Mouse (Mus musculus) ovary, postnatal 14 days (tissue): Measurements from ENCODE around the gene Gm28048.
A peak's percentile ranks its signal among the peaks of the same experiment; 100 is the strongest.

Experiments
- DNase-seq: peaks from one replicate; pipeline ENCODE4 v3.0.0; 2022; ENCODE audit warnings: low spot score

Gm28048 gene

DNA sequence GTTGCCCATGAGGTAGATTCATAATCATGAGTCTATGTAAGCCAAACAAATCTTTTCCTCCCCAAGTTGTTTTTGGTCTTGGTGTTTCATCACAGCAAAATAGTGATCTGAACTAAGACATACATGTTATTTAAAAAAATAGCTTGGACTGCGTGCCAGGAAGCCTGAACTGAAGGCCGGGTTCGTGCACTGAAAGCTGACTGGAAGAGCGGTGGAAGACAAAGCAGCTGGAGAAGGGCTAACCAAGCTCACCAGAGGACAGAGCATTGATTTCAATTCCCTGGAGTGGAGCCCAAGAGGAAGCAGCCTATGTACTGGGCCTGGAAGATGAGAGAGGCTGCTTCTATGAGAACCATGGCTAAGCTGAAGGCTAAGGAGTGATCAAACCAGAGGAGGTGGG, 94.9 kb downstream of the Gm28048 start:
- DNase-seq = no peak

DNA sequence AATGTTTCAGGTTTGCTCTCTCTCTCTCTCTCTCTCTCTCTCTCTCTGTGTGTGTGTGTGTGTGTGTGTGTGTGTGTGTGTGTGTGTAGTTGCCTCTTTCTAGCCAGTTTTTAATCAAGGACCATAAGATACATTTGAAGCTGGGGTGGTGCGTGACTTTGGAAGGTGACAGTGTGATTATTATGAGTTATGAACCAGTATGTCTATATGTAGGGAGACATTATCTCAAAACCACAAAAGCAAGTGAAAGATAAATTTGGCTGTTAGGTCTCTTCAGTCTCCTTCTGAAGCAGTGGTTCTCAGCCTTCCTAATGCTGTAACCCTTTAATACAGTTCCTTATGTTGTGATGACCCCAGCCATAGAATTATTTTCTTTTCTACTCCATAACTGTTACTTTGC, 96.5 kb downstream of the Gm28048 start:
- DNase-seq = no peak

DNA sequence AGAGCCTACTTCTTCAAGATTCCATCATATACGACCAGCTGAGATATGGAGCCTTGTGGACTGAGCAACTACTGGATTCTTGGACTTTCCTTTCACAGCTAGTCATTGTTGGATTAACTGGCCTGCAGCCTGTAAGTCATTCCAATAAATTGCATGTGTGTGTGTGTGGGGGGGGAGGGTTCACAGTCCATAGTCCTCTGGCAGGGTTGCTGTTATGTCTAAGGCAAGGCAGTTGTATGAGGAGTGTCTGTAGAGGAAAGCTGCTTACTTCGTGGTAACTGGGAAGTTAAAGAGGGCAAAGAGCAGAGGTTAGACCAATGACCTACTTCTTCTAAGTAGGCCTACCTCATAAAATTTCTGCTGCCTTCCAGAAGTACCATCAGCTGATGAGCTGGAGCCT, 98.2 kb downstream of the Gm28048 start:
- DNase-seq = no peak

DNA sequence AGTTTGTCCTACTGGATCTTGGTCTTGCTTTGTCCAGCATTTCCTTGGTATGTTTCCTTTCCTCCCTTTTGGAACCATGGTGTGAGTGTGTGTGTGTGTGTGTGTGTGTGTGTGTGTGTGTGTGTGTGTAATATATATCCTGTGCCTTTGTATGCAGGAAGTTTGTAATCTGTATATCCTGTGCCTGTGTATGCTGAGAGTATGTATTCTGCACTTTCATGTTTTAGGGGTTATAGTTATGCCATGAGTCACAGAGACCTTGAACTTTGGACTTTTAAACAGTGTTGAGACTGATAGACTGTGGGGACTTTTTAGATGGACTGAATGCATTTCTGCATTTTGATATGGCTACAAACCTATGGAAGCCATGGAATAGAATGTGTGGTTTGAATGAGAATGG, 99.0 kb downstream of the Gm28048 start:
- no peak for DNase-seq

DNA sequence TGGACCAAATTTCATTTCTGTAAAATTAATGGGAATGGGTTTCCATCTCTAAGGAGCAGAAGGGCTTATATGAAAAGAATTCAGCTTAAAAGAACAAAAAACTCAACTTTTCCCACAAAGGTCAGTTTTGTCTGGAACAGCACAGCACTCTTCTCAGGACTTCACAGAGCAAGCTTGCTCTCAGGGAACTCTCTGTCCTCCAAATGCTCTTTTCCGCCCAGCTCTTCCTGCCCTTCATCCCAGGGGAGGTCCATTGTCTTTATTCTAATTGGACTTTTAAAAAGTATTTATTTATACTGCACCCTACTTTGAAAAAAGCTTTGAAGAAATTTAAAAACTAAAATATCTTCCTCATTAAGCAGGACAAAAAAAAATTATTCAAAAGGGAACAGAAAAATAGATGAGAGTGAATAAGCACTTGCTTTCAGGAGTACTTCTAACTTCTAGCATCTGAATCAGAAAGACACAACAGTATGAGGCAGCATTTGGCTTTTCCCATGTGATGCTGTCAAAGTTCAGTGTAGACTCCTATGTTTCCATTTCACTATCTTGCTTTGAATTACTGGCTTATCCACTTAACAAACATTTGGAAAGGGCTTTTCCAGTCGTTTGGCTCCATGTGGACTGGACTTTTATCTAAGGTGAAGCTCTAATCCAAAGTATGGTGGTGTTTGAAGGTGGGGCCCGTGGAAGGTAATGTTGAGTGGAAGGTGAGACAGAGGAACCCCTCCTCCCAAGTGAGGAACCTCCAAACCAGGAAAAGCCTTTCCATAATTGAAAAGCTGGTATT, 101.3 kb downstream of the Gm28048 start:
- DNase-seq = no peak

DNA sequence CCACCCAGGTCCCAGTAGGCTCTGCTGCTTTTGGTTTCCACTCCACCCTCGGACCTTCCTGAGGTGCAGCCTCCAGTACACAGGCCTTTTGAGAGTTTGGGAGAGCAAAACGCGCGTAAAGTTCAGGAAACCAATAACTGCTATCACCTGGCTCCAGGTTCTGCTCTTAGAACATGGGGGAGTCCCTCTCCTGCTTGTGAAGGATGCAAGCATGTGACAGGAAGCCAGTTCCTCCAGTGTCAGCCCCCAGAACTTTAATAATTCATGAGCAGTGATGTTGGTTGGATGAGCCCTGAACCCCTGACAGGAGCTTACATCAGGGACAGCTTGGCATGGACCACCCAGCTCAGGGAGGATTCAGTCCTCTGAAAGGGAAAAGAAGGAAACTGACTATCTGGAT, 102.2 kb downstream of the Gm28048 start:
- no peak for DNase-seq

DNA sequence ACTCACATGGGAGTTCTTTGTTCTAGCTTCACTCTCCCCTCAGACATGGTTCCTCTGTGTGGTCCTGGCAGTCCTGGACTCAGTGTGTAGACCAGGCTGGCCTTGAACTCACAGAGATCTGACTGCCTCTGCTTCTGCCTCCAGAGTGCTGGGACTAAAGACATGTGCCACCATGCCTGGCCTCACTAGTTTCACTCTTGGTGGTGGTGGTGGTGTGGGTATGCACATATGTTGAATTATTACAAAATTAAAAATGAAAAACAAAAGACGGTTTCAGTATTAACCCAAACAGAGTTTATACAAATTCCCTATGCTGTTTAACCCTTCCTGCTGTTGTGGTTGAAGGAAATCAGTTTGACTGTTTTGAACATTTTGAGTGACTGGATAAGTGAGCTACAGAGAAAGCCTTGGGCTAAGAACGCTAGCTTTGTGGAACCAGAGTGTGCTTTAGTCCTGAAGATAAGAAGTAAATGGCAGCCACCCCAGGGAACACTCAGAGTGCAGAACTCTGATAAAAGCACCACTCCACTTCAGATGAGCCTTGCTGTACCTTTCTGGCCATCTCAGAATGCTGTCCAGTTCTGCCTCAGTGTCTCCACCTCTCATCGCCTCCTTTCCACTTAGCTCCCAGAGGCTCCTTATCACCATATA, 105.1 kb downstream of the Gm28048 start:
- DNase-seq = no peak

DNA sequence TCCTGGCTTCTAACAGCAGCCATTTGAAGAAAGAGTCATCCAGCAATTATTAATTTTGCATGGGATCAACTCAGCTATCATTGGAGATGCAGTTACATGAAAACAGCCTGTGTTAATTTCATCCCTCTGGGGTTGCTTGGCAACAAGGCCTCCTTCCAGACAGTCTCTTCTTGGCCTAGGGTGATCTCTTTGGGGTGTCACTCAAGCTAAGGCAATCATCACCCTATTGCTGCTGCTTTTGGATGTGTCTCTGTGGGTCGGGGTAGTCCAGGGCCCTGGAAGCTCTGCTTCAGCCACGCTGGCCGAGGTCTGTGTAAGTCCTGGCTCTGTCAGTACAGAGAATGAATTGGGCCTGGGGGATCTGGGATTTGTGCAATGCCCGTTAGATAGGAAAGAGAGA, 106.6 kb downstream of the Gm28048 start:
- no peak for DNase-seq

DNA sequence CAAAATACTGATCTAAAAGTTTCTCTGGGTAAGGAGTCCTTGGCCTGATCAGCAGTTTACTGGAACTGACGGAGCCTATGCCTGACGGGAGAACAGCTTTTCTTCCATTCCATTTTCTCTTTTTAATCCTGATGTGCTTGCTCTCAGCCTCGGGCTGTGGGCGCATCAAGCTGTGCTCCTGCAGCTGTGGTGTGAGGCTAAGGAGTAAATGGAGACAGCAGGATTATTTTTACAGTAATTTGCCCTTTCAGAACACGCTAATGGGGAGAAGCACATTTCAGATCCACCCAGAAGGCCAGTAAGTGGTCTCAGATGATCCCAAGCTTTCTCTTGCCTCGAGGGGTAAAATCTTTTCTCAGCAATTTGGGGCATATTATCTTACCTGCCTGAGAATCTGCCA, 107.1 kb downstream of the Gm28048 start:
- DNase-seq = no peak

DNA sequence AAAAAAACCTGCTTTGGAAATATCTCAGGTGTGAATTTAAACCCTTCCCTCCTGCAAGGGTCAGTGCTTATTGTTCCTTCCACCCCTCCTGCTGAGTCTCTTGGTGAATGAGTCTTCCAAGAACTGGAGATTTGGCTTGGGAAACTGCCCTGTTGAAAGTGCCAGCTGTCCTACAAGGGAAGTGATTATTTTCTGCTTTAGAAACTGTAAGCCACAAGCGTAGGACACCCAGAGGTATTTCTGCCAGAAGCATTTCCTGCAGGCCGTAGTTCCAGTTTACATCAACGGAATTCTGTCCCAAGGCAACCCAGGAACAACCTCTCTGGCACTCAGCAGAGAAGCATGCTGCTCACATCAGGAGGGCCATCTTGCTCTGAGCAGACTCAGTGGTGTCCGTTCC, 108.5 kb downstream of the Gm28048 start:
- DNase-seq = no peak

DNA sequence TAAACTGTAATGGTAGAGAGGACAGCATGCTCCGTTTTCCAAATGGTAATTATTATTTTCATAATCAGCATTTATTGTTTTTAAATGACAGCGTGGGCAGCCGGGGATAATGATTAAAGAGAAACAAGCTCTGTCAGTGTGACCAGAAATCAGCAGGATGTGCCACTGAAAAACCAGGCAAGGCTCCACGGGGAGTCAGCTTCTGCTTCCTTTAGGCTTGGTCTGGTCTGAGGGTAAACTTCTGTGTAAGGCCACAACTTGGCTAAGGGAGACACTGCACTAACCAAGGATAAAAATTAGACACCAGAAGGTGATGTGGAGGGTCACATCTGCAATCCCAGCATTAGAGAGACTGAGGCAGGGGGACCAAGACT, 109.6 kb downstream of the Gm28048 start:
- no peak for DNase-seq

DNA sequence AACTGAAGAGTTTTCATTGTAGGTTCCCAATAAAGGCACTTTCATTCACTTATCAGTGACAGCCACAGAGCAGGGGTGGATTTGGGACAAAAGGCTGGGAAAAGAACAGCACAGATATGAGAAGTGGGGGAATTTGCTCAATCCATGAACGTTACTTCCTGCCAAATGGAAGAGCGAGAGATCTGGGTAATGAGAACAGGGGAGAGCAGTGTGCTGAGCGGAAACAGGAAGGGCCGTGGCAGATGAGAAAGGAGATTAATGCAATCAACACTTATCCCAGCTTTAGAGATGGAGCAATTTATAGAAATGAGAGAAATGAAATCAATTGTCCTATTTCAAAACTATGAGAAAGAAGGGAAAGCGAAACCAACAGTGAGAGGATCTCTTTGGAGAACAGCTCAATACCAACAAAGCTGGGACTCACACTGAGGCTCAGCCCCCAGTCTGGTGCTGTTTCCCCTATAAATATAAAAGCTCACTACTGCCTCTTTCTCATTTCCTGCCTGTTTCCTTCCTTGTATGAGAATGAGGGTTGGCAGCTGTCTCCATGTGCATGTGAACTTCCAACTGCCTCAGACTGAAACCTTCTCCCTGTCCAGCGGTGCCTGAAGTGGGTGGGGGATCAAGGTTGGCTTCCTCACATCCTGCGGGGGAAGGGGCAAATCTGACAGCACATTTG, 110.1 kb downstream of the Gm28048 start:
- no peak for DNase-seq

DNA sequence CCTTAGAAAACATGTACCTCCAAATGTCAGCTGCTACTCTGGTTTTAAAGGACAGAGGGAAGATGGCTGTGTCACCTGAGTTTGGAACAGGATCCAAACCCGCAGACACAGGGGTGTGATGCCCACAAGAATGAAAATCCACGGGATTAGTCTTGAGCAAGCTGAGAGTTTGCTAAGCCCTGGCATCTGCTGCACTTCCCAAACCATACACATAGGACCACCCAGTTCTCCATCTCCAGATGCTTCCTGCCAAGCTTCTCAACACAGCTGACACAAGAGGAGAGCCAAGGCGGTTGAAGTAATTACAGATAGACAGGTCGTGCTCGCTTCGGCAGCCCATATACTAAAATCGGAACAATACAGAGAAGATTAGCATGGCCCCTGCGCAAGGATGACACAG, 113.3 kb downstream of the Gm28048 start:
- no peak for DNase-seq

DNA sequence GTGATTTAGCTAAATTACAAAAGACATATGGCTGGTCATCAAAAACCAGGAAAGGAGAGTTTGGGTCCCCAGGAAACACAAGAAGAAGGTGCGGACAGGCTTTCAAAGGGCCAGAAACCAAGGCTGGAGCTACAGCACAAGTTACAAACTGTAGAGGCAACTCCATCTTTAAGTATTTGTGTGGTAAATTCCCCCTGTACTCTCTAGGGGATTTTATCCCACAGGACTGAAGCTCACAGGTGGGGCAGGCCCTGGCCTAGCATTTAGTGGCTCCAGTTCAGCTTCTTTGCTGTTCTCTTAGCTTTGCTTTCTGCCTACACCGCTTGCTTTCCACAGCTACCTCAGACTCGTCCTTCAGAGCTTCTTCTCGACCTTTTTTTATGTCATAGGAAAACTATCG, 114.2 kb downstream of the Gm28048 start:
- no peak for DNase-seq

DNA sequence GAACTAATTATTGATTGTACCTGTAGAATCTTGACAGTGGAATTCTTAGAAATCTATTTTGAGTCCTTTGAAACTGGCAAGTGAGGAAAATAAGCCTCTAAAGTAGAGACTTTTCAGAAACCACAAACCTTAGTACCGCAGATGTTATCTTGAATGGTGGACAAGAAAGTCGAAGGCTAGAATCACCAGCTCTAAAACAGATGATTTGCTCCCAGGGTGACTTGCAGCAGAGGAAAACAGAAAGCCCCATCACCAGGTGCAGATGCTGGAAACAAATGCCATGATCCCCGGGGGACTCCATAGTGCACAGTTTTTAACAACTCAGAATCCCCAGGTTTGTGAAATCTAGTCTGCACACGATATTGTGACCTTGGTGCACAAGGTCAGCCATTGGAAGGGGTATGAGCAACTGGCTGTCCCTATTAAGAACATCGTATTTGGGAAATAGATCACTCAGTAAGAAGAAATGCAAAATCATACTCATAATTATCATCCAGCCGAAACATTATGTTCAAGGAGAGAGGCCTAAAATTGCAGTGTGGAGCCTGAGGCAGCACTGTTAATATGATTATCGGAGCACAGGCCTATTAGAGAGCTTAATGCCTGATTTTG, 116.1 kb downstream of the Gm28048 start:
- DNase-seq = no peak

DNA sequence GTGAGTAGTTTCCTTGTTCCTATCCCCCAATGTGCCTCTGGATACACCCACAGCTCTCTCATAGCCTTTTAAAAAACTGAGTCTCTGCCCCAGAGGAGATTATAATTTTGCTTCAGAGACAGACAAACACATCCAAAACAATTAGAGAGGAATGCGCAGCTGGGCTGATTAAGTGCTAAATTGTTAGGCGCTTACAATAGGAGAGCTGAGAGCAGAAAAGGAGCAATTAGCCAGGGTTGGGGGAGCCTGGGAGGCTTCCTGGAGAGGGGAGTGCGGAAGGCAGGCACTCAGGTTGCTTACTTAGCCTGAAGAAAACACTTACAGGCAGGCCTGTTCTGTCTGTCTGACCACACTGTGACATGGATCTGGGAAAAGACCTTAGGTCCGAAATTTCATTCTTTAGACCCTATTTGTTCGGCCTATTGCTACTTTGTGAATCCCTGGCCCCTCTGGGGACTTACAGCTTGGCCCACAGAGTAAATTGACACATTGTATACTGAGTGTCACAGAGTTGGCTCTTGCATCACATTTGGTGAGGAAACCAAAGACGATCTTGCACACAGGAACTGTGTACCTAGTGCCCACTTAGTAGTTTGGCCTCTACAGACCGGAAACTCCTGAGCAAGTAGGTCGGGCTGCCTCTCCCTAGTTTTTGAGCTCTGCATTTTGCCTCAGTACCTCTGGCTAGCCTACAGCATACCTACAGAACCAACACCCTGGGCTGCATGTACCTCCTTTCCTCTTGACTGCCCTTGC, 117.4 kb downstream of the Gm28048 start:
- DNase-seq = no peak

DNA sequence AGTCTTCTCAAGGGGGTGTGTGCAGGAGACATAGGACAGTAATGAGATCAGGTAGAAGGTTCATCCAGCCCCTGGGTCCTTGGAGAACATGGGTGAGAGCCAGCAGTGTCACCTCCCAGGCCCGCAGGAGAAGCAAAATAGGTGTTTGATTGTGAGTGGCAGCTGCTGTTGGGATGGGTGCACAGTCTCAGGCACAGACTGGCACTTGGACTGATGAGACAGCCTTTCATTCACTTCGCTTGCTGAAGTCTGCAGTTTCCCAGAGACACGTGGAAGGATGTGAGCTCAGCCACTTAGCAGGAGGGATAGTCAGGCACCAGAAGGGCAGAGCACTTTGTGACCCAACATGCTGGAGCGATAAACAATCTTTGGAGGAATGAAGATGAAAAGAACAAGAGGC, 118.3 kb downstream of the Gm28048 start:
- DNase-seq = no peak

DNA sequence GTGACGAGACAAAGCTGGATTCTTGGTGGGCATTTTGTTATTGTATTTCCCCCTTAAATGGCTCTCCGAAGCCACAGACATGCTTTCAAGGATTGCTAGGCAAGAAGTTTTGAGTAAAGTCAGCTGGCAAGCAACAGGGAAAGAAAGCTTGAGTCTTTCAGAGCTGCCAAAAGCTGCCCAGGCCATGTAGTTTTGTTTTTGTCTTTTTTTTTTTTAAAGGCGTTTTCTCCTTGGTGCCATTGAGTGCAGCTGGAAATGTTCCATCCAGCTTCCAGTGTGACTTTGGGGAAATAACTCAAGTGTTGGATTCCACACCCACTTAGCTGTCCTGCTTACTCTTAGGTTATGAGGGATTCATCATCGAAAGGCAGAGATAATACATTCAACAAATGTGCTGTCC, 120.6 kb downstream of the Gm28048 start:
- no peak for DNase-seq

DNA sequence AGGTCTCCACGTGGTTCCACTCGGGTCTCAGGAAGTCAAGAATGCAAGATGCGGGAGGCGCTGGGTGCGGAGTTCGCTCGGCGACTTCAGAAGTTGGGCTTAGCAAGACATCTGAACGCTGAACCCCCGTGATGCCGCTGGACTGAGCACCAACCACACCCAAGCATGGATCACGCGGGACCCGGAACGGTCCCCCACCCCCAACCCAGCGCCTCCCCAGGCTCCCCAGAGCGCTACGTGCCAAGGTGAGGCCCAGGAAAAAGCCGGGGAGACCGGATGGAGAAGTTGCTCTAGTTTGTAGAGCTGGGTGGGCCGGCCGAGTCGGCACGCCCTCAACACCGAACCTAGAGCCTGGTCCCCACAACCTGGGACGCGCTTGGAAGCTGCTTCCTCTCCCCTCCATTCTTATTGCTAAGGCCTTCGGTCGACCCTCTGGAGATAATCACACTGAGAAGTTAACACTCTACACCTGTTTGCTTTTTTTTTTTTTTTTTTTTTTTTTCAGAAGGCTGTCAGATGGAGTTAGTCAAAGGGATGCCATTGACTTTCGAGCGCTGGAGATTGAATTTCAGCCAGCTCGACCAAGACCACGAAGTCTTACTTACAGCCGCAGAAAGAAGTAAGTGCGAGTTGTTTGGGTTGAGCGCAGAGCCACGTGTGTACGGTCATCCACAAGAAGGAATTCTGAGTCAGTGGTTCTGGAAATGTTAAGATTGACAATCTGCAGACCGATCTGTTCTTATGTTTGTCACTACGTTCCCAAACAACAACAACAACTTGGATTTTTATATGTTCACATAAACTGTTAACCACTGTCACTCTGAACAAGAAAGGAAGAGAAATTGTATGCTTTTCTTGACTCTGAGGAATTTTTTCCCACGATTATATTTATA, 121.3 kb downstream of the Gm28048 start, which contains the start of gene B3gnt2:
Gene B3gnt2, minus strand, starts transcription at position 627 of the 893 bp plus-strand sequence.
- DNase-seq = no peak

DNA sequence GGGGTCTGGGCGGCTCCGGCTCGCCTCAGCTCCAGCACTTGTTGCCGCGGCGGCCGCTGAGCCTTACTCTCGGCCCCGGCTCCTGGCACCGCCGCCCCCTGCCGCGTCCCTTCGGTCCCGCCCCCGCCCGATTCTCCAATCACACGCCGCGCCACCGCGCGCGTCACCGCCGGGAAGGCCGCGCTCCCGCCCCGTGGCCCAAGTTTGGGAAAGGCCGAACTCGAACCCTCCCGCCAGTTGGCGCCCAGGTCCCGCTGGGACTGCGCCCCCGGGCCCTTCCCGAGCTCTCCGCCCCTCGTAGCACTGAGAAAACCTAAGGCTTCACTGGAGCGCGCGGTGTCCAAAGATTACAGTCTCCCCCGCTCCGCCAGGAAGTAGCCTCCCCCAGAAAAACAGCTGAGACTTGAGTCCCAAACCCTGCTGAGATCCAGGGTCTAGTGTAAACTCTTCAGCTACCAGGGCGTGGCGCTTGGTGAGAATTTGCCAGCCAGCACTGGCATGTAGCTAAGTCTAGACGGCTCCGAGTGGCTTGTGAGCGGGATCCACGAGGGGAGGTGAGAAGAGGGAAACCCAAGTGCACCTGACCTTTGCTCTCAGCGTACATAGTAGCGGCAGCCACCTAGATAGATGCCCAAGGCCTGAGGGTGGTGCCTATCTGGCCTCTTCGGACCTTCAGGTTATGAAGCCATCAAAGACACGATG, 122.1 kb downstream of the Gm28048 start:
- peak; percentile 74 for DNase-seq

DNA sequence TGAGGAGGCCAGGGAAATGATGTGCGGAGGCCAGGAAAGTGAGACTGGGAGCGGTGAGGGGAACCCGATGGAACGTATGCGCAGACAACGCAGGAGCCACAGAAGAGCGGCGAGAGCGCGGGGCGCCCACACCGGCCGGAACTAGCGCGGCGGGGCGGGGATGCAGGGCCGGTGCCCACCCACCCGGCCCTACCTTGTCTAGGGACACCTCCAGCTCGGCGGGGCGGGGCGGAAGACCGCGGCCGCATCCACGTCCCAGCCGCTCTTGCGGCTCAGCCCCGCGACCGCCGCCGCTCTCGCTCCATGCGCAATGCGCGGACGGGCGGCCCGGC, 122.6 kb downstream of the Gm28048 start:
- DNase-seq = no peak
